Mouse (Mus musculus) thymus, adult 2 months (tissue): ENCODE results near the gene Scn10a.

ENCODE experiments used
- CTCF ChIP-seq: fragments of 200-500 bp; IDR thresholded peaks from 2 replicates; pipeline ENCODE4 v1.5.1; 2012; ENCODE audit warnings: mild to moderate bottlenecking, control low read depth, low read length, moderate library complexity, borderline replicate concordance; ENCODE audit not compliant: control insufficient read depth, poor library complexity, insufficient read depth; ENCODE audit errors: extremely low read depth
- POLR2A ChIP-seq: fragments of 200-500 bp; IDR thresholded peaks from 2 replicates; pipeline ENCODE4 v1.6.1; 2012; ENCODE audit warnings: mild to moderate bottlenecking, low read length, control low read depth, moderate library complexity; ENCODE audit not compliant: control insufficient read depth, poor library complexity, insufficient read depth; ENCODE audit errors: extremely low read depth

DNA sequence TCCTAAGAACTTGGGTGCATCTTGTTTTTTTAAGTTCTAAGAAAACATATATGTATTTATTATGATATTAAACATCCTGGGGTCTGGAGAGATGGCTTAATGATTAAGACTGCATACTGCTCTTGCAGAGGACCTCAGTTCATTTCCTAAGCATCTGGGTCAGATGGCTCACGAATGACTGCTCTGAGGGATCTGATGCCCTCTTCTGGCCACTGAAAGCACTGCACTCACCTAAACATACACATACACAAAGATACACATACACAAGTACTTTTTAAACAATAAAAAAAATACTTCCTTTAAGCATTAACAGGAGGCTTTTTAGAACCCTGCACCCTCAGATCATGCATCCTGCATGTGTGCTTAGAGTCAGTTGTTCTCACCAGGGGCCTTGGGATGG lies 40.3 kb upstream of the Scn10a start:
- TF ChIP-seq CTCF (no peak), POLR2A (no peak)
